Mouse (Mus musculus): ENCODE results near the gene Oser1. TPM values are rescaled to one million over a fixed set of nuclear protein-coding genes. Genes with fewer than 3 reads are reported as not detected.

Gene Oser1
- total RNA-seq, 1 experiment from 2014 or later = 147 TPM

Other genes with a start within 250 kb of the Oser1 start
- not detected in 2 replicates for gene Tox2, start 221.6 kb downstream of the Oser1 start, total RNA-seq (2017)
- not detected in 2 replicates for gene Jph2, start 26.7 kb downstream of the Oser1 start, total RNA-seq (2017)
- 0.25 and 0.75 TPM in 2 replicates for gene Gdap1l1, start 13.8 kb upstream of the Oser1 start, total RNA-seq (2017)
- gene Fitm2, start 47.9 kb upstream of the Oser1 start, total RNA-seq (2017) = 4.3 and 5.0 TPM in 2 replicates
- gene R3hdml, start 67.6 kb upstream of the Oser1 start, total RNA-seq (2017) = not detected in 2 replicates
- 12.3 and 22.7 TPM in 2 replicates for gene Hnf4a, start 82.1 kb upstream of the Oser1 start, total RNA-seq (2017)
- gene Ttpal, start 177.6 kb upstream of the Oser1 start, total RNA-seq (2017) = 11.4 and 13.9 TPM in 2 replicates
- gene Serinc3, start 220.4 kb upstream of the Oser1 start, total RNA-seq (2017) = 779 and 830 TPM in 2 replicates
- 30.6 and 32.9 TPM in 2 replicates for gene Pkig, start 233.7 kb upstream of the Oser1 start, total RNA-seq (2017)